Mouse (Mus musculus) inflammation-experienced regulatory T-cells, adult 6 months (primary cell): Measurements from ENCODE around the gene Fam174b. TPM values are rescaled to one million over a fixed set of nuclear protein-coding genes. Genes with fewer than 3 reads are reported as not detected.

Experiments
- ATAC-seq: one replicate; pipeline ENCODE4 v1.8.0; 2017
- polyA plus RNA-seq, 3 experiments: library from polyadenylated mRNA; unstranded; fragments of 100-300 nt; shearing (Covaris generic); gene quantifications; one replicate each; pipeline ENCODE4 v1.2.1; 2017

Gene Fam174b
- 1 to 10 TPM in 2 of 3 experiments, under 1 TPM in 1; 0.74 to 2.1 (median 1.7) TPM for polyA plus RNA-seq

GRCm38 (mm10) chr7:73740111-73741035, at the start of gene Fam174b:
Fam174b (plus strand) TSS chr7:73740302.
- ATAC-seq: no peak

- no peak for ATAC-seq
Observed at GRCm38 (mm10) chr7:73697092-73697491, 43.0 kb upstream of the Fam174b start.

- peak; percentile 88 for ATAC-seq
Observed at GRCm38 (mm10) chr7:73704305-73704704, 35.8 kb upstream of the Fam174b start.

- no peak for ATAC-seq
Observed at GRCm38 (mm10) chr7:73713506-73713905, 26.6 kb upstream of the Fam174b start.

- ATAC-seq: no peak
Observed at GRCm38 (mm10) chr7:73715928-73716749, 24.0 kb upstream of the Fam174b start.

- no peak for ATAC-seq
Observed at GRCm38 (mm10) chr7:73716841-73717240, 23.3 kb upstream of the Fam174b start.

GRCm38 (mm10) chr7:73718031-73718430, 22.1 kb upstream of the Fam174b start:
- ATAC-seq: no peak

- ATAC-seq: no peak
Observed at GRCm38 (mm10) chr7:73718497-73719007, 21.6 kb upstream of the Fam174b start.

GRCm38 (mm10) chr7:73721046-73721445, 19.1 kb upstream of the Fam174b start:
- no peak for ATAC-seq

- ATAC-seq: no peak
Observed at GRCm38 (mm10) chr7:73721764-73722163, 18.3 kb upstream of the Fam174b start.

- ATAC-seq: no peak
Observed at GRCm38 (mm10) chr7:73729913-73730312, 10.2 kb upstream of the Fam174b start.

GRCm38 (mm10) chr7:73730430-73731022, 9.6 kb upstream of the Fam174b start:
- no peak for ATAC-seq

GRCm38 (mm10) chr7:73736046-73736445, 4.1 kb upstream of the Fam174b start:
- ATAC-seq: no peak

- no peak for ATAC-seq
Observed at GRCm38 (mm10) chr7:73741392-73741791, 1.3 kb downstream of the Fam174b start.

GRCm38 (mm10) chr7:73741841-73742240, 1.7 kb downstream of the Fam174b start:
- no peak for ATAC-seq

GRCm38 (mm10) chr7:73743144-73743543, 3.0 kb downstream of the Fam174b start:
- ATAC-seq: no peak

- ATAC-seq: no peak
Observed at GRCm38 (mm10) chr7:73743831-73744370, 3.8 kb downstream of the Fam174b start.

GRCm38 (mm10) chr7:73745903-73746302, 5.8 kb downstream of the Fam174b start:
- no peak for ATAC-seq

- no peak for ATAC-seq
Observed at GRCm38 (mm10) chr7:73746836-73747235, 6.7 kb downstream of the Fam174b start.

GRCm38 (mm10) chr7:73747531-73747930, 7.4 kb downstream of the Fam174b start:
- no peak for ATAC-seq

- no peak for ATAC-seq
Observed at GRCm38 (mm10) chr7:73748437-73749108, 8.5 kb downstream of the Fam174b start.

GRCm38 (mm10) chr7:73749339-73749738, 9.2 kb downstream of the Fam174b start:
- no peak for ATAC-seq
